Mouse (Mus musculus): ENCODE results near the gene Brd7. TPM values are rescaled to one million over a fixed set of nuclear protein-coding genes. Genes with fewer than 3 reads are reported as not detected.

Brd7 gene
- polyA plus RNA-seq, 1 experiment from 2014 or later = 87.3 TPM

GRCm38 (mm10) chr8:88284738-88285137 is 77.3 kb downstream of the Brd7 start:
- Histone ChIP-seq H3K9ac (no peak overlapping the region), H3K4me2 (no peak overlapping the region), H3K36me3 (ENCODE audit: insufficient read depth) (no peaks in the 10 kb centered on the region), H3K9me3 (ENCODE audit: low read depth, low read length) (no peaks in the 10 kb centered on the region), H3K27ac (ENCODE audit: low read depth) (no peak overlapping the region), H3K27me3 (ENCODE audit: insufficient read depth, low read length) (no peaks in the 10 kb centered on the region), H3K4me3 (ENCODE audit: low read depth, low read length) (no peak overlapping the region), H3K4me1 (ENCODE audit: insufficient read depth) (peaks cover 3% of the 10 kb centered on the region; the same call in 1 of the 2 replicates)
- 39% methylated on average over 7 of the region's 7 CpGs for WGBS
- DNase-seq (peak; percentile 52), ATAC-seq (ENCODE audit: insufficient read depth) (peak; percentile 12; the same call in 1 of the 2 replicates)
- no peak for TF ChIP-seq CTCF (IDR thresholded peaks at IDR 0.05; ENCODE audit: low read depth)

- 72% methylated on average over 13 of the region's 13 CpGs for WGBS
- no peak overlapping the region for H3K9ac ChIP-seq
- no peak for DNase-seq
- H3K4me3 ChIP-seq (ENCODE audit: low read depth, low read length) = no peak overlapping the region
- H3K36me3 ChIP-seq (ENCODE audit: insufficient read depth) = no peaks in the 10 kb centered on the region
- H3K27ac ChIP-seq (ENCODE audit: low read depth) = no peak overlapping the region
- H3K4me2 ChIP-seq = no peak overlapping the region
- no peak for TF ChIP-seq CTCF (IDR thresholded peaks at IDR 0.05; ENCODE audit: low read depth)
- ATAC-seq (ENCODE audit: insufficient read depth) = no peak
- H3K4me1 ChIP-seq (ENCODE audit: insufficient read depth) = peaks cover 3% of the 10 kb centered on the region; the same call in 1 of the 2 replicates
- H3K27me3 ChIP-seq (ENCODE audit: insufficient read depth, low read length) = no peaks in the 10 kb centered on the region
- H3K9me3 ChIP-seq (ENCODE audit: low read depth, low read length) = no peaks in the 10 kb centered on the region
These were observed 78.5 kb downstream of the Brd7 start for GRCm38 (mm10) chr8:88283243-88284115.

GRCm38 (mm10) chr8:88282684-88283083 is 79.3 kb downstream of the Brd7 start:
- WGBS = 29% methylated on average over 8 of the region's 8 CpGs
- no peaks in the 10 kb centered on the region for H3K27me3 ChIP-seq (ENCODE audit: insufficient read depth, low read length)
- H3K4me3 ChIP-seq (ENCODE audit: low read depth, low read length) = no peak overlapping the region
- H3K4me1 ChIP-seq (ENCODE audit: insufficient read depth) = peaks cover 3% of the 10 kb centered on the region; the same call in 1 of the 2 replicates
- no peak overlapping the region for H3K4me2 ChIP-seq
- no peaks in the 10 kb centered on the region for H3K36me3 ChIP-seq (ENCODE audit: insufficient read depth)
- DNase-seq = peak; percentile 81
- peak; percentile 24 for ATAC-seq (ENCODE audit: insufficient read depth)
- TF ChIP-seq CTCF (IDR thresholded peaks at IDR 0.05; ENCODE audit: low read depth) = no peak
- no peak overlapping the region for H3K9ac ChIP-seq
- H3K27ac ChIP-seq (ENCODE audit: low read depth) = no peak overlapping the region
- no peaks in the 10 kb centered on the region for H3K9me3 ChIP-seq (ENCODE audit: low read depth, low read length)

Other genes starting within 250 kb of the Brd7 start
- 33.6 and 36.0 TPM in 2 replicates for gene Cnep1r1, start 243.4 kb downstream of the Brd7 start, polyA plus RNA-seq (2014; fragmentation: Nextera tagmentation; extraction: Ambion mirVana)
- gene Heatr3, start 224.3 kb downstream of the Brd7 start, polyA plus RNA-seq (2014; fragmentation: Nextera tagmentation; extraction: Ambion mirVana) = 58.2 and 59.2 TPM in 2 replicates
- 14.5 and 16.1 TPM in 2 replicates for gene Tent4b, start 163.0 kb downstream of the Brd7 start, polyA plus RNA-seq (2014; fragmentation: Nextera tagmentation; extraction: Ambion mirVana)
- gene Adcy7, start 89.8 kb downstream of the Brd7 start, polyA plus RNA-seq (2014; fragmentation: Nextera tagmentation; extraction: Ambion mirVana) = 11.3 and 12.4 TPM in 2 replicates
- 53.6 and 63.4 TPM in 2 replicates for gene Nkd1, start 159.2 kb upstream of the Brd7 start, polyA plus RNA-seq (2014; fragmentation: Nextera tagmentation; extraction: Ambion mirVana)

Data from lung, embryonic 14.5 days (tissue).